Mouse (Mus musculus): ENCODE measurements at regions not wholly inside any gene's neighbourhood (a gene's known extent, or its start where the extent isn't known, plus 50 kb on each side); places are given as distances from the start of the nearest gene placed in this dataset.

- TF ChIP-seq GATA1 (IDR thresholded peaks at IDR 0.05; ENCODE audit: low read length): no peak
Observed at GRCm38 (mm10) chr6:31011407-31012020, 52.6 kb upstream of the Klf14 start.

- TF ChIP-seq GATA1 (IDR thresholded peaks at IDR 0.05; ENCODE audit: low read length): no peak
Observed at GRCm38 (mm10) chr6:31016566-31016965, 57.7 kb upstream of the Klf14 start.

- no peak for TF ChIP-seq GATA1 (IDR thresholded peaks at IDR 0.05; ENCODE audit: low read length)
Observed at GRCm38 (mm10) chr6:31021776-31022175, 62.9 kb upstream of the Klf14 start.

GRCm38 (mm10) chr6:31029777-31030176 is 70.9 kb upstream of the Klf14 start:
- TF ChIP-seq GATA1 (IDR thresholded peaks at IDR 0.05; ENCODE audit: low read length): no peak

GRCm38 (mm10) chr6:31031022-31031421 is 72.1 kb upstream of the Klf14 start:
- no peak for TF ChIP-seq GATA1 (IDR thresholded peaks at IDR 0.05; ENCODE audit: low read length)

GRCm38 (mm10) chr6:31032147-31032546 is 73.3 kb upstream of the Klf14 start:
- no peak for TF ChIP-seq GATA1 (IDR thresholded peaks at IDR 0.05; ENCODE audit: low read length)

GRCm38 (mm10) chr6:31032980-31033608 is 74.2 kb upstream of the Klf14 start:
- TF ChIP-seq GATA1 (IDR thresholded peaks at IDR 0.05; ENCODE audit: low read length): no peak

GRCm38 (mm10) chr6:31034796-31035195 is 75.9 kb upstream of the Klf14 start:
- no peak for TF ChIP-seq GATA1 (IDR thresholded peaks at IDR 0.05; ENCODE audit: low read length)

GRCm38 (mm10) chr6:31037801-31038395 is 79.0 kb upstream of the Klf14 start:
- no peak for TF ChIP-seq GATA1 (IDR thresholded peaks at IDR 0.05; ENCODE audit: low read length)

GRCm38 (mm10) chr6:31039485-31039884 is 80.6 kb upstream of the Klf14 start:
- no peak for TF ChIP-seq GATA1 (IDR thresholded peaks at IDR 0.05; ENCODE audit: low read length)

GRCm38 (mm10) chr6:31040783-31041182 is 81.9 kb upstream of the Klf14 start:
- TF ChIP-seq GATA1 (IDR thresholded peaks at IDR 0.05; ENCODE audit: low read length): no peak

- no peak for TF ChIP-seq GATA1 (IDR thresholded peaks at IDR 0.05; ENCODE audit: low read length)
Observed at GRCm38 (mm10) chr6:31043368-31043767, 84.5 kb upstream of the Klf14 start.

- no peak for TF ChIP-seq GATA1 (IDR thresholded peaks at IDR 0.05; ENCODE audit: low read length)
Observed at GRCm38 (mm10) chr6:31043919-31044318, 85.0 kb upstream of the Klf14 start.

GRCm38 (mm10) chr6:31046197-31046596 is 87.3 kb upstream of the Klf14 start:
- no peak for TF ChIP-seq GATA1 (IDR thresholded peaks at IDR 0.05; ENCODE audit: low read length)

- TF ChIP-seq GATA1 (IDR thresholded peaks at IDR 0.05; ENCODE audit: low read length): no peak
Observed at GRCm38 (mm10) chr6:31048920-31049576, 90.2 kb upstream of the Klf14 start.

GRCm38 (mm10) chr6:31050831-31051230 is 92.0 kb upstream of the Klf14 start:
- TF ChIP-seq GATA1 (IDR thresholded peaks at IDR 0.05; ENCODE audit: low read length): no peak
